Mouse (Mus musculus): ENCODE measurements around the gene Arv1. TPM values are rescaled to one million over a fixed set of nuclear protein-coding genes. Genes with fewer than 3 reads are reported as not detected.

The Arv1 gene
- polyA plus RNA-seq, 1 experiment from 2014 or later: 31.4 TPM

DNA sequence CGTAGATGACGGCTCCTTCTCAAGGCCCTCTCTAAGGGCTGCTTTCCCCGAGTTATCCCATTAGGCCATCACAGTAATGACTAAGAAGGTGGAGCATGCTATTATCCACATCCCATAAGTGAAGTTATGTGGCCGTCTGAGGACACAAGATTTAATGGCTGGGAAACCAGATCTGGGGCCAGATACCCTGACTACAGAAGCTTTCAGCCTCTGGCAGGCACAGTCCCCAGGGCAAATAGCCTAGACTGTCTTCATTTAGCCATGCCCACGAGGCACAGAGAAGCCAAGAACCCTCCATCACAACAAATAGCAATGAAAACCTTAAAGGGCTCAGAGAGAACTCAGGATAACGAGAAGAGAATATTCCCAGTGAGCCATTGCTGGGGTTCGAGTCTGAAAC lies 41.1 kb downstream of the Arv1 start:
- H3K27me3 ChIP-seq (ENCODE audit: control insufficient read depth, insufficient read depth, low read length): no peaks in the 10 kb centered on the region
- no peak overlapping the region for H3K9ac ChIP-seq (ENCODE audit: low read length)
- DNase-seq (ENCODE audit: low spot score) (no peak), ATAC-seq (ENCODE audit: insufficient read depth, low FRiP score, low TSS enrichment) (no peak)
- WGBS: 74% methylated on average over 7 of the region's 7 CpGs
- no peak overlapping the region for H3K4me3 ChIP-seq (ENCODE audit: low read depth, low read length)
- H3K4me1 ChIP-seq (ENCODE audit: control insufficient read depth, insufficient read depth, low read length): no peaks in the 10 kb centered on the region
- no peak overlapping the region for H3K27ac ChIP-seq (ENCODE audit: low read depth, low read length)
- no peaks in the 10 kb centered on the region for H3K36me3 ChIP-seq (ENCODE audit: control insufficient read depth, insufficient read depth, low read length)
- H3K9me3 ChIP-seq (ENCODE audit: control insufficient read depth, low read length): no peaks in the 10 kb centered on the region
- H3K4me2 ChIP-seq (ENCODE audit: low read depth): no peak overlapping the region

DNA sequence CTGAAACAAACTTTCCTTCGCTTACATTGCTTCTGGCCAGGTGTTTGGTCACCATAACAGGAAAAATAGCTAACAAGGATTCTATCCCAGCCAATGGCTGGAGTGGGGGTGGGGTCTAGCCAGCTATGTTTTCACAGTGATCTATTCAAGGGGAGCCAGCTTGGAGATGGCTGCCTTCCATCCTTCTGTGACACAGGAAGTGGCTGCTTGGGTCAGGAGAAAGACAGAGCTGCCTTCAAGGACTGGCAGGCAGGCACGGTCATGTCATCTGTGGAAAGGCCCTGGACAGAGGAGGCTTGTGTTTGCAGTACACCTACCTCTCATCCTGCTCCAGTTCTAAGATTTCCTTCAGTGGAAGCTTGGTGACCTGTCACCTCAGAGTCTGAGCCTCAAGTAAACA lies 50.5 kb downstream of the Arv1 start:
- DNase-seq (ENCODE audit: low spot score) (no peak), ATAC-seq (ENCODE audit: insufficient read depth, low FRiP score, low TSS enrichment) (no peak)
- Histone ChIP-seq H3K27ac (ENCODE audit: low read depth, low read length) (no peak overlapping the region), H3K9me3 (ENCODE audit: control insufficient read depth, low read length) (no peaks in the 10 kb centered on the region), H3K4me2 (ENCODE audit: low read depth) (no peak overlapping the region), H3K36me3 (ENCODE audit: control insufficient read depth, insufficient read depth, low read length) (no peaks in the 10 kb centered on the region), H3K4me1 (ENCODE audit: control insufficient read depth, insufficient read depth, low read length) (no peaks in the 10 kb centered on the region), H3K4me3 (ENCODE audit: low read depth, low read length) (no peak overlapping the region), H3K27me3 (ENCODE audit: control insufficient read depth, insufficient read depth, low read length) (no peaks in the 10 kb centered on the region), H3K9ac (ENCODE audit: low read length) (no peak overlapping the region)
- 80% methylated on average over 2 of the region's 2 CpGs for WGBS

DNA sequence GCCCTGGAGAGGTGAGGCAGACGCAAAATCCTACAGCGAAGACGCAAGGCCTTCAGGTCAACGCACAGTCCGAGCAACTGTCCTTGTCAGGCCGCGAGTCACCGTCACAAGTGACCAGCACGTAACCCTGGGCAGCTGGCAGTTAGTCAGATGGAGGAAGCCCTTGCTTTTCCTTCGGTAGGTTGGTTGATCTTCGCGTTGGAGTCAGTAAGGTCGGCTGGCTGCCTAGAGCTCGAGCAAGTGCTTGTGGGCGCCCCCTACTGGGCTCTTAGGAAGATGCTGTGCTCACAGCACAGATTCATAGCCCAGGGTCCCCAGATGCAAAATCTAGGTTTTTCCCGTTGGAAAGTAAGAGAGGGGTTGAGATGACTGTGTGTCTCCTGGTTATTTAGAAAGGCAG lies 53.8 kb downstream of the Arv1 start:
- H3K4me1 ChIP-seq (ENCODE audit: control insufficient read depth, insufficient read depth, low read length): peaks cover 1% of the 10 kb centered on the region; the same call in 1 of the 2 replicates
- H3K27me3 ChIP-seq (ENCODE audit: control insufficient read depth, insufficient read depth, low read length): no peaks in the 10 kb centered on the region
- ATAC-seq (ENCODE audit: insufficient read depth, low FRiP score, low TSS enrichment) (no peak), DNase-seq (ENCODE audit: low spot score) (peak; percentile 78)
- H3K9me3 ChIP-seq (ENCODE audit: control insufficient read depth, low read length): no peaks in the 10 kb centered on the region
- H3K36me3 ChIP-seq (ENCODE audit: control insufficient read depth, insufficient read depth, low read length): no peaks in the 10 kb centered on the region
- no peak overlapping the region for H3K9ac ChIP-seq (ENCODE audit: low read length)
- no peak overlapping the region for H3K4me2 ChIP-seq (ENCODE audit: low read depth)
- WGBS: 14% methylated on average over 16 of the region's 16 CpGs
- no peak overlapping the region for H3K27ac ChIP-seq (ENCODE audit: low read depth, low read length)
- no peak overlapping the region for H3K4me3 ChIP-seq (ENCODE audit: low read depth, low read length)

DNA sequence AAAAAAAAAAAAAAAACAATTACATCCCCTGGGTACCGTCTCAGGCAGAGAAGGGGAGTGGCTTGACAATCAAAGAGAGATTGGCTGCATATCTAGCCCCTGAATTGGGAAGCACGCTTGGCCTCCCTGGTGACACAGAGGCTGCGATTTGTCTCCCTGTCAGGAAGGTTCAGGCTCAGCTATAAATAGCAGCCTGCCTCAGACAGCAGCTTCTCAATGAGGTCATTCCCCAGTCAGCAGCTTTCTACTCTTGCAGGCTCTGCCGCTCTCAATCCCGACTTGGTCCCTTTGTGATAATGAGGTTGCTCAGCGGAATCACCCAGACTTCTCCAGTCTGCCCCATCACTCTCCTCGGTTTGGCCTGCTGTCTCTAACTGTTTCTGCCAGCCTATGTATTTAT lies 58.3 kb downstream of the Arv1 start:
- 12% methylated on average over 7 of the region's 7 CpGs for WGBS
- Histone ChIP-seq H3K9me3 (ENCODE audit: control insufficient read depth, low read length) (no peaks in the 10 kb centered on the region), H3K36me3 (ENCODE audit: control insufficient read depth, insufficient read depth, low read length) (no peaks in the 10 kb centered on the region), H3K4me2 (ENCODE audit: low read depth) (no peak overlapping the region), H3K9ac (ENCODE audit: low read length) (peak overlapping the region; percentile 43), H3K4me1 (ENCODE audit: control insufficient read depth, insufficient read depth, low read length) (peaks cover 9% of the 10 kb centered on the region; the same call in 1 of the 2 replicates), H3K27me3 (ENCODE audit: control insufficient read depth, insufficient read depth, low read length) (no peaks in the 10 kb centered on the region), H3K27ac (ENCODE audit: low read depth, low read length) (peak overlapping the region; percentile 72), H3K4me3 (ENCODE audit: low read depth, low read length) (no peak overlapping the region)
- DNase-seq (ENCODE audit: low spot score): peak; percentile 76
- peak; percentile 74 for ATAC-seq (ENCODE audit: insufficient read depth, low FRiP score, low TSS enrichment)

DNA sequence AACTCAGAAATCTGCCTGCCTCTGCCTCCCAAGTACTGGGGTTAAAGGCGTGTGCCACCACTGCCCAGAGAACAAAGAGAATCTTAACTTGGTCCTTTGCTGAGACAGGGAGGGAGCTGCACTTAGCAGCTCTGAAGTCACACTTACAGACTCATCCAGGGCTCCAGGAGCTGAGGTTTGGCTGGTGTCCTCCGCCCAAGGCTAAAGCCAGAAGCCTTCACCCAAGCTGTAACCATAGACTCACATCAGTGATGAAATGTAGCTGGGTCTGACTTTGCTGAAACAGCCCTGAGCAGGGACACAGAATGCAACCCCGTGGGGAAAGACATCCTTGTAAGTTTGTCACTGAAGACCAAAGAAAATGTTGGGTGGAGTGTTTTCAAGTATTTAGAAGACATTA lies 60.5 kb downstream of the Arv1 start:
- Histone ChIP-seq H3K4me1 (ENCODE audit: control insufficient read depth, insufficient read depth, low read length) (peaks cover 9% of the 10 kb centered on the region; the same call in 1 of the 2 replicates), H3K9ac (ENCODE audit: low read length) (no peak overlapping the region), H3K27ac (ENCODE audit: low read depth, low read length) (no peak overlapping the region), H3K4me3 (ENCODE audit: low read depth, low read length) (no peak overlapping the region), H3K4me2 (ENCODE audit: low read depth) (no peak overlapping the region), H3K36me3 (ENCODE audit: control insufficient read depth, insufficient read depth, low read length) (no peaks in the 10 kb centered on the region), H3K9me3 (ENCODE audit: control insufficient read depth, low read length) (no peaks in the 10 kb centered on the region), H3K27me3 (ENCODE audit: control insufficient read depth, insufficient read depth, low read length) (no peaks in the 10 kb centered on the region)
- 85% methylated on average over 3 of the region's 3 CpGs for WGBS
- ATAC-seq (ENCODE audit: insufficient read depth, low FRiP score, low TSS enrichment) (no peak), DNase-seq (ENCODE audit: low spot score) (no peak)

DNA sequence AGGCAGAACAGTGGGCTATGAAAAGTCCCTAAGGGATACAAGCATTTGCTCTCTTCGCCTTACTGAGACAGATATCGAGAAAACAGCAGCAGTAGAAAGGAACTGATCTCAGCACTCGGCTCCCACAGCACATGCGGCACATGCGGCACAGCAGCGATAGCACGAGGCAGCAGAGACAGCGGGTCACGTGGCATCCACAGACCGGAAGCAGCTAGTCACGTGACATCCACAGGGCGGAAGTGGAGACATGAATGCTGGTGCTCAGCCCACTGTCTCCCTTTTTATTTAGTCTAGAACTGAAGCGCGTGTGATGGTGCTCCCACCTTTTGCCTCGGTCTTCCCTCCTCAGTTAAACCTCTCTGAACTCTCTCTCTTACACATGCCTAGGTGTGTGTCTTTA lies 61.3 kb downstream of the Arv1 start:
- no peaks in the 10 kb centered on the region for H3K9me3 ChIP-seq (ENCODE audit: control insufficient read depth, low read length)
- no peaks in the 10 kb centered on the region for H3K36me3 ChIP-seq (ENCODE audit: control insufficient read depth, insufficient read depth, low read length)
- no peak overlapping the region for H3K4me3 ChIP-seq (ENCODE audit: low read depth, low read length)
- H3K27me3 ChIP-seq (ENCODE audit: control insufficient read depth, insufficient read depth, low read length): no peaks in the 10 kb centered on the region
- H3K27ac ChIP-seq (ENCODE audit: low read depth, low read length): no peak overlapping the region
- H3K9ac ChIP-seq (ENCODE audit: low read length): no peak overlapping the region
- no peak overlapping the region for H3K4me2 ChIP-seq (ENCODE audit: low read depth)
- 88% methylated on average over 15 of the region's 15 CpGs for WGBS
- ATAC-seq (ENCODE audit: insufficient read depth, low FRiP score, low TSS enrichment) (no peak), DNase-seq (ENCODE audit: low spot score) (no peak)
- peaks cover 9% of the 10 kb centered on the region; the same call in 1 of the 2 replicates for H3K4me1 ChIP-seq (ENCODE audit: control insufficient read depth, insufficient read depth, low read length)

Other genes starting within 250 kb of the Arv1 start
- gene Cog2, start 201.4 kb upstream of the Arv1 start, polyA plus RNA-seq (2014; fragmentation: Nextera tagmentation; extraction: Ambion mirVana): 37.9 and 42.6 TPM in 2 replicates
- gene Agt, start 152.4 kb upstream of the Arv1 start, polyA plus RNA-seq (2014; fragmentation: Nextera tagmentation; extraction: Ambion mirVana): 0.12 TPM in 1 of 2 replicates, not detected in the other
- gene Capn9, start 146.0 kb upstream of the Arv1 start, polyA plus RNA-seq (2014; fragmentation: Nextera tagmentation; extraction: Ambion mirVana): 0.09 TPM in 1 of 2 replicates, not detected in the other
- 33.0 and 34.3 TPM in 2 replicates for gene 2310022B05Rik, start 58.8 kb upstream of the Arv1 start, polyA plus RNA-seq (2014; fragmentation: Nextera tagmentation; extraction: Ambion mirVana)
- 57.7 and 61.2 TPM in 2 replicates for gene Ttc13, start 156 bp upstream of the Arv1 start, polyA plus RNA-seq (2014; fragmentation: Nextera tagmentation; extraction: Ambion mirVana)
- 4.1 and 5.5 TPM in 2 replicates for gene Fam89a, start 29.7 kb downstream of the Arv1 start, polyA plus RNA-seq (2014; fragmentation: Nextera tagmentation; extraction: Ambion mirVana)
- gene Trim67, start 71.0 kb downstream of the Arv1 start, polyA plus RNA-seq (2014; fragmentation: Nextera tagmentation; extraction: Ambion mirVana): 7.1 and 7.5 TPM in 2 replicates
- gene Gnpat, start 140.9 kb downstream of the Arv1 start, polyA plus RNA-seq (2014; fragmentation: Nextera tagmentation; extraction: Ambion mirVana): 139 and 140 TPM in 2 replicates
- gene 2810004N23Rik, start 141.0 kb downstream of the Arv1 start, polyA plus RNA-seq (2014; fragmentation: Nextera tagmentation; extraction: Ambion mirVana): 41.5 TPM in 2 replicates
- 7.7 and 8.0 TPM in 2 replicates for gene Exoc8, start 175.6 kb downstream of the Arv1 start, polyA plus RNA-seq (2014; fragmentation: Nextera tagmentation; extraction: Ambion mirVana)
- gene Sprtn, start 175.7 kb downstream of the Arv1 start, polyA plus RNA-seq (2014; fragmentation: Nextera tagmentation; extraction: Ambion mirVana): 12.2 and 14.5 TPM in 2 replicates
- 19.5 and 20.9 TPM in 2 replicates for gene Egln1, start 227.2 kb downstream of the Arv1 start, polyA plus RNA-seq (2014; fragmentation: Nextera tagmentation; extraction: Ambion mirVana)

All from neural tube, embryonic 11.5 days (tissue).